Mouse (Mus musculus): Measurements from ENCODE around the gene Defb42. TPM values are rescaled to one million over a fixed set of nuclear protein-coding genes. Genes with fewer than 3 reads are reported as not detected.
A peak's percentile ranks its signal among the peaks of the same experiment; 100 is the strongest.

The Defb42 gene
- polyA plus RNA-seq (2012; rRNA removed), result 0.16 and 0.17 TPM in 2 replicates

DNA sequence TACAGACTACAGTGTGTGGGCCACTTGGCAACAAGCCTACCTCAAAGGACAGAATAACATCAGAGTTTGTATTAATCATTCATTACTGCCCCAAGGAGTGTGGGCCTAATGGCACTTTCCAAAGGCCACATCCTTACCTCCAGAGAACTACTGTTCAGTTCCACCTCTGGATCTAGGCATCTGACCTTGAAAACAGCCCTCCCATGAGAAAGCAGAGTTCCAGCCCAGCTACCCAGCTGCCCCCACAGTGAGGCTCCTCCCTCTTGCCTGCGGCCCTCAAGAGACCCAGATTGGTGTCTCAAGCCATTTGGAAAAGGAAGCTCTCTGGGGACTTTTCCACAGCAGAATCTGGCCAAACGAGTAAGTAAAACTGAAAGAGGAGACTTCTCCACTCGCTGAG is at the start of gene Defb42:
Gene Defb42 (plus strand): TSS at position 301 of the 400 bp plus-strand sequence.
- no peak for DNase-seq (ENCODE audit: low spot score)

DNA sequence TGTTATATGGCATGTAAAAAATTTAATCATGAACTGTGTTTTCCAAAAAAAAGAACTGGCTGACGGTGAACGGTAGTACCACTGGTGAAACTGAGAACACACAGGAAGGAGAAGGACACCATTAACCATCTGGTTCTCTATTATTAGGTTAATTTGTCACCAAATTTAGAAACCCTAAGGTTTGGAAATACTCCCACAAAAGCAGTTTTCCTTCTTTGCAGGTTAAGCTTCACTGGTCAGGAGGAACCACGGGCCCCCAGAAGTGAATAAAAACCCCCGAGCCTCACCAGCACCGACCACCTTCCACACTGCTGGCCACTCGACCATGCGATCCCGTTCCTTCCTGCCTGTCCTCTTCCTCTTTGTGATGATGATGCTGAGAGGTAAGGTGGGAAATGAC is 49.0 kb upstream of the Defb42 start, which contains the start of gene Defb47:
Gene Defb47 (plus strand): TSS at position 301 of the 400 bp plus-strand sequence.
- DNase-seq (ENCODE audit: low spot score), result no peak

DNA sequence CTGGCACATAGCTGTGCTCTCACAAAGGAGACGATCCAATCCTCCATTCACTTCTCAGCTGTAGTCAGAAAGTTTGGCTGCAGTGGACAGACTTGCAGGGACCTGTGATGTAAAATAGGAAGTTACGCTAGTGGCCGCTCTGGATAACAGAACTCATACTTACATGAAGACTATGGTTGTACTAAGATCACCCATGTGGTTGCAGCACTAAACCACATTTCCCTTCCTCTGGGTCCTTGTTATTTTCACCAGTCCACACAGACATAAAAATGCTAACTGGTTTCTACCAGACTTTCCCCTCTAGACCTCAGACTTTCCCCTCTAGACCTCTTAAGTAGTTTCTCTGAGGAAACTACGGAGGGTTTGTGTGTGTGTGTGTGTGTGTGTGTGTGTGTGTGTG is 47.8 kb upstream of the Defb42 start:
- DNase-seq (ENCODE audit: low spot score), result no peak

DNA sequence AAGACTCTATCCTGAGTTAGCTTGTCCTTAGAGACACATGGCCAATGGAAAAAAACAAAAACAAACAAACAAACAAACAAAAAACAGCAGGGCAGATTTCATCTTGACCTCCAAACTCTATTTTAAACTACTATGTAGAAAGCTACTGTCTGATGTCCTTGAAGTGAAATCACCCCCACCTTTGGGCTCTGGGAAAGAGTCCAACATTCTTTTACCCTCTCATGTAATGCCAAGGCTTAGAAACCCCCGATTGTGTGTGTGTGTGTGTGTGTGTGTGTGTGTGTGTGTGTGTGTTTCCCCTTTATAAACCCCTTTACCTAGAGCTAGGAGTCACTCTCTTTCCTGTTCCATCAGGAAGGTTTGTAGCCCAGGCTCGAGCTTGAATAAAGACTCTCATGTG is 44.2 kb upstream of the Defb42 start:
- no peak for DNase-seq (ENCODE audit: low spot score)

DNA sequence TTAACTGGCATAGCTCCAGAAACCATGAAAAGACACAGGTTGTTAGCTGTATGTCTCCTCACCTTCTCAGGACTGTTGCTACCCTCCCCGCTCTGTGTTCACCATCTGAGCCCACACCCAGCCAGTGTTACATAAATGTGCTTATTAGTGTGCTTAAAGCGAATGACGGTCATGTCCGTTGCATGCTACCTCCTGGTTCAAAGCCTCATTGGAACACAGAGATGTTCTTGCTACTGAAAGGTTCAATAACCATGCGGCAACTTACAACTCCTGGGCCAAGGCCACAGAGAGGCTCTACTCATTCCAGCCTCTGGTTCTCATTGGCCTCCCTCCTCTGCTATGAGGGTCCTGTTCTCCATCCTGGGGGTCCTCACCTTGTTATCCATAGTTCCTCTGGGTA is 35.3 kb upstream of the Defb42 start, which contains the start of gene Defb43:
Gene Defb43 (plus strand): TSS at position 301 of the 400 bp plus-strand sequence.
- DNase-seq (ENCODE audit: low spot score), result no peak

DNA sequence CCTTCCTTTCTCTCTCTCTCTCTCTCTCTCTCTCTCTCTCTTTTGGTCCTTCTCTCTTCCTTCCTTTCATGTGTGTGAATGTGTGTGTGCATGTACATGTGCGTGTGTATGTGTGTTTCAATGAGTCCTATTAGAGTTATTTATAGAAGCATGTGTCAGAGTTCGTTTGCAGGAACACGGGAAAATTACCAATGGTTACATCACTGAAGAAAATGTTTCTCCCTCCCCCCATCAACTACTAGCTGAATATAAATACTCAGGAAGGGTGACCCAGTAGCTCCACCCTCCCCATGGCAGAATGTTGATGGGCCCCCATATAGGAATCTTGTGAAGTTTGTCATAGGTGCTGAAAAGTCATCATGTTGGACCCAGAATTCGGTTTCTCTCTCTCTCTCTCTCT is 33.7 kb upstream of the Defb42 start:
- no peak for DNase-seq (ENCODE audit: low spot score)

DNA sequence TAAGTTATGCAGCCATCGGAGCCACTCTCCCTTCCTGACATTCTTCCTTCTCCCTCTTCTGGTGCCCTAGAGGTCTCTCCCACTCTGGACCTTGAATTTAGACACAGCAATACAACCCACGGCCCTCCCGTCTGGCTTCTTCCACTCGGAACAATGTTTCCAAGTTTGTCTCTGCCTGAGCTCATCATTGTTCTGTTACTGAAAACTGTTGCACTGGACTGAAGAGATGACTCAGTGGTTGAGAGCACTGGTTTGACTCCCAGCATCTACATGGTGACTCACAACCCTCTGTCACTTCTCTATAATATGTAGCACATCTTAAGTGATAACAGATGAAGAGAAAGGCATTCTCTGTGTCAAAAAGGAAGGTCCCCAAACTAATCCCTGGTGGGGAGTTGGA is 32.1 kb upstream of the Defb42 start:
- DNase-seq (ENCODE audit: low spot score), result no peak

DNA sequence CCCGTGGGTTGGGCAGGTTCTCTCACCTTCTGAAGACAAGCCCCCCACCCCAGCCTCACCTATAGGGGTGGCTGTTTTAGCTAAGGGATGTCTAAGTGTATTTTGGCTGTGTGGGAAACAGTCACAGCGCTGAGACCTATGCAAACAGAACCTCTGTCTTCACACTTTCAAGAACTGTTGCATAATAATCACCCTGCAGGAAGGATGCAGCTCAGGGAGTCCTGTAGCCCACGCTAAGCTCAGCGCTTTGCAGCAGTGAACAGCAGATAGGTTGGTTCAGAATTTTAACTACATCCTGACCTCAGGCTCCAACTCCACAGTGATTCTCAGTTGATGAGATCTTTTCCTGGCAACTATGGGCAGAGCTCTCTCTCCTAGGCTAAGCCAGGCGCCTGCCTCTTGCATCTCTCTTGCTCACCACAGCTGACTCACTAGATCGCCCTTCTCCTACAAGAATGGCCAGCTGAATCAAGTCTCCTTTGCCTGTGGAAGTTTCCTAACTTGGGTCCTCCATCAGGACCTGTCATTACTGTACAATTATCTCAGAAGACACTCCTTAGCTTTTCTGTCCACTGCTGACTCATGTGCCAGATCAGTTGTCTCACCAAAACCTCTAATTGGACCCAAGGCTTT is 26.2 kb upstream of the Defb42 start:
- no peak for DNase-seq (ENCODE audit: low spot score)

DNA sequence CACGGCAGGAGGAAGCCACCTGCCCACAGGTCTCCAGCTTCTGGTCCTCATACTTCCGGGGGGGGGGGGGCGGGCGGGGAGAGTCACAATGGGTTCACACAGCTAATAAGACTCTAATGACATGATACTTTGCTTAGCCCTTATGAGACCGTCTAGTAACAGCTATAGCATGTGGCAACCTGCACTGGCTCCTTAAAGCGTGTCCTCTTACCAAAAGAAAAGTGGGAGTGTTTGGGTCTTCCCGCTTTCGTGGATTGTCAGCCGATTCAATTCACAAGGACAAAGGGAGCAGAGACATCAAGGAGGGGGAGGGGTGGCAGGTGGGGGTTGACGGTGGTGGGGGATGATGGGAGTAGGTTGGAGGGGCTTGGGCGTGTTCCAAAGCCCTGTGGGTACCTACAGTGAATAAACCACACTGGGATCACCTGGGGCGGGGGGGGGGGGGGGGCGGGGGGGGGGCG is 3.1 kb downstream of the Defb42 start, which contains the start of gene Defb30:
Gene Defb30 (minus strand): TSS at position 51 of the 461 bp plus-strand sequence.
- DNase-seq (ENCODE audit: low spot score), result no peak

DNA sequence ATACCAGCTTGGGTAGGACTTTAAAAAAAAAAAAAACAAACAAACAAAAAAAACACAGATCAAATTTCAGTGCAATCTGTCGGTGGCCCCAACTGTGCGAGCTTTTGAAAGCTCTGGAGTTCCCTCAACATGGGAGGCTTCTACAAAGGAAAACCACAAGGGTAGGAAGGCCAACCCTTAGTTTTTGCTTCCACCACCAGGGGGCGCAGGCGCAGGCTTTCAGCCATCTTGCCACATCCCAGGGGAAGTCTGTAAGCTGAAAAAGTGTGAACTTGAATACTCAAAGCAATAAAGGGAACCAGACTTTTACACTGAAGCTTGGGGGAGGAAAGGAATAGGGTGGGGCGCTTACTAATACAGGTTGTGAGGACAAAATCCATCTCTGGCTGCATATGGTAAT is 4.0 kb downstream of the Defb42 start:
- DNase-seq (ENCODE audit: low spot score), result peak; percentile 28

DNA sequence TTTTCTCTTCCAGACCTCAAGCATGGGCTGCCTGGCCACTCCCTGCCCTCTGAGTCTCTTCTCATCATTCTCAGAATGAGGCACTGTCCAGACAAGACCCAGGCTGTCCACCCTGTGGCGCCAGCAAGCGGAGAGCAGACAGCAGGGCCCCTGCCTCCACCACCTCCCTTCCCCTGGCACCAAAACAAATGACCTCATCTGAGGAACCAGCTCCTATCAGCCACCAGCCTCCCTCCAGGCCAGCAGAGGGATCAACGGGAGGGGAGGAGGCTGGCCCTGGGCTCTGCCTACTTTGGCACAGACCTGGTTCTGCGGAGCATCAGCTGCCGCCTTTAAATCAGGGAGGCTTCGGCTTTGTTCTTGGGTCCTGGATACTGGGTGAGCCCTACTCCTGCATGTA is 7.9 kb downstream of the Defb42 start:
- no peak for DNase-seq (ENCODE audit: low spot score)

DNA sequence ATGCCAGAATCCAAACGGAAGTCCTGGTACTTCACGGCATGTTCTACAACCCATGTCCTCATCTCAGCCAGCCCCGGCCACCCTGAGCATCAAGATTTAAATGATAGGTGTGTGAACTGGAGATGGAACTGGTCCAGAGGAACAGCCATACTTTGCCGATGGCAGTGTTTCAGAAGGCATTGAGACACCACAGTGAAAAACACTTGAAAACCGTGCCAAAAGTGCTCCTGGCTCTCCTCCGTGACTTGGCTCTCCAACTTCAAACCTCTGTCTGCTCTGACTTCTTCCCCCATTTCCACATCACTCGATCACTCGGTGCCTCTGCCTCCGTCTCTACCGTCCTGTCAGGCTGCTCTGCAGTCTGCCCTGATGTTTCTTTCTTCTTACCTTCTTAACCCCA is 13.6 kb downstream of the Defb42 start:
- no peak for DNase-seq (ENCODE audit: low spot score)

DNA sequence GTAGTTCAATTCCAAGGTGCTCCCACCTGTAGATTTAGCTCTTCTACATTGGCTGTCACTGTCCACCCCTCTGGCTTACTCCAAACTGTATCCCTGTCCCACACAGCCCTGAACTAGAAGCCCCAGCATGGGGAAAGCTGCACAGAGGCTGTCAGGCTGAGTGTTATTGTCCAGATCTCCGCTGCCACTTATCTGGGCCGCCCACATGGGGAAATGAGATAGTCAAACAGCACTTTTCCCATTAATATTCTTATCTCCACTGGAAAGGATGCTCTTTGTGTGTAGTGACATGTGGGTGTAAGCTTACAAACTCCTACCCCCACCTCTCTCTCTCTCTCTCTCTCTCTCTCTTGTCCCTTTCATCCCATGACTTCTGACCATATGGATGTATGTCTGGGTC is 15.4 kb downstream of the Defb42 start:
- DNase-seq (ENCODE audit: low spot score), result no peak

DNA sequence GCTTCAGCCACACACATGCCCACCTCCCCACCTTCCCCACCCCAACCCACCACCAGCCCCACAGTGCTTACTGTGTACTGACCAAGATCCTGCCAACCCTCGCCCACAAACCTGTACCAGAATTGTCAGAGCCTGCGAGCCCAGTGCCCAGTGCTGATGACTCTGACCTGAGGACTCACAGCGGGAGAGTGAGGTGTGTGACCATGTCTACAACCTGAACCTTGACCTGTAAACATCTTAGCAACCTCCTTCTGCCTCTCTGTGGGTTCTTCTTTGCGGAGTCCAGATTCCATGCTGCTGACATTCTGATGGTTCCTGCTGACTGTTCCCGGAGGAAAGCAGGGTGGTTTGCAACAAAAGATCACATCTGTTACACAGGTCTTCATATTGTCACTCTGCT is 18.6 kb downstream of the Defb42 start:
- no peak for DNase-seq (ENCODE audit: low spot score)

DNA sequence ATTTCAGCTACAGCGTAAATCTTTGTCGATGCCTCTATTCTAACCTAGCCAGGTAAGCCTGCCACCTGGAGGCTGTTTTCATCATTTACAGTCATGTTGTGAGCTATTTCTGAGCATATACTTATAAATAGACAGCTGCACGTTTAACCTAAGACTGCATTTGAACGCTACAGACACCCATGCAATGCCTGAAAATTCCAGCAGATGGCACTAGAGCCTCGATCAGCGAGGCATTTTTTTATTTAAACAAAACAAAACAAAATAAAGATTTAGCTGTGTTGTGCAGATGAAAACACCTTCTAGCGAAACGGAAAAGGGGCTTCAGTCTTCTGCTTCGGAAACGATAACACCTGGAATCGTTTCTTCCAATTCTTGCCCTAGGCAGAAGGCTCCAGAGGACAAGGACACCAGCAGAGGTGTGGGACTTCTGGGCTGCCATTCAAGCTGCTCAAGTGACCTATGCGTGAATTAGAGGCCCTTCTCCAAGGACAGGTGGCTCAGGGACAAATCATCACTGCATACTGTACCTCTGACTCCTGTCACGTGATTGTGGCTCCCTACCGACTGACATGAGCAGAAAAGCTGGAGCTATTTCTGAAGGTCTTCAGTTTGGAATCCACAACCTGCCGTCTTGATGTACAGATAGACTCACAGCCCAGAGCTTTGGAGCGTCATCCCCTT is 20.0 kb downstream of the Defb42 start:
- DNase-seq (ENCODE audit: low spot score), result peak; percentile 35

DNA sequence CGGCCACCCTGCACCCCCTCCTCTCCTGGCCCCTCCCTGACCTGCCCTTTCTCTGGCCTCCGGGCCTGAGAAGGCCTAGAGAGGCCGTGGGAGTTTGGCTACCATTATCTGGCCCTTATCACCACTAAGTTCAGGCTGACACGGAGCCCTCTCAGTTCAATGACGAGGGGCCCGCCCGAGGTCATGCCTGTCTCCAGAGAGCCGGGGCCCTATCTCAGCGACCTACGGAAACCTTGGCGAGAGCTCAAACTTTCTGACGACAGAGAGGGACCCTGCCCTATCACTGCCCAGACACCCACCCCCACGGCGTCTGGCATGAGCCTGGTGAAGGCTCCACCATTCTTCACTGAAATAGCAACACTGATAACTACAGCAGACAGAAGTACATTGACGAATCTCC is 20.9 kb downstream of the Defb42 start:
- no peak for DNase-seq (ENCODE audit: low spot score)

Other genes with a start within 250 kb of the Defb42 start
- gene Wdfy2, start 209.3 kb upstream of the Defb42 start, polyA plus RNA-seq (2012; rRNA removed), result 7.5 and 9.8 TPM in 2 replicates
- gene Defb48, start 62.5 kb upstream of the Defb42 start, polyA plus RNA-seq (2012; rRNA removed), result not detected in 2 replicates
- not detected in 2 replicates for gene Defb47, start 48.9 kb upstream of the Defb42 start, polyA plus RNA-seq (2012; rRNA removed)
- not detected in 2 replicates for gene Defb43, start 35.2 kb upstream of the Defb42 start, polyA plus RNA-seq (2012; rRNA removed)
- not detected in 2 replicates for gene Defb30, start 3.0 kb downstream of the Defb42 start, polyA plus RNA-seq (2012; rRNA removed)